Mouse (Mus musculus): ENCODE data around the gene Ctnna2. TPM values are rescaled to one million over a fixed set of nuclear protein-coding genes. Genes with fewer than 3 reads are reported as not detected.

Gene Ctnna2
- total RNA-seq, 1 experiment, result 0.22 TPM

GRCm38 (mm10) chr6:77424826-77425225 lies 554.7 kb downstream of the Ctnna2 start:
- Histone ChIP-seq H3K9ac (ENCODE audit: insufficient read depth, low read depth, low read length, poor library complexity, severe bottlenecking) (no peak overlapping the region), H3K4me3 (ENCODE audit: insufficient read depth in 1 of 2, low read depth in 1 of 2, low read length in 2 of 2, poor library complexity in 1 of 2, severe bottlenecking in 1 of 2) (no peak overlapping the region), H3K4me1 (ENCODE audit: control insufficient read depth in 2 of 2, insufficient read depth in 2 of 2, low read length in 2 of 2, poor library complexity in 1 of 2) (no peaks in the 10 kb centered on the region), H3K27ac (ENCODE audit: insufficient read depth, low read depth, low read length, poor library complexity, severe bottlenecking) (no peak overlapping the region), H3K36me3 (ENCODE audit: control insufficient read depth, insufficient read depth, low read length, poor library complexity, severe bottlenecking) (no peaks in the 10 kb centered on the region), H3K9me3 (ENCODE audit: control insufficient read depth, insufficient read depth, low read depth, low read length) (no peaks in the 10 kb centered on the region)
- in situ Hi-C loops (cut with MboI; ENCODE audit: low sequenced_read_pairs in 2 of 2, unreplicated experiment in 2 of 2), result no loop called here
- TF ChIP-seq ZNF384 (IDR thresholded peaks at IDR 0.05; ENCODE audit: low read depth, low read length) (no peak), HCFC1 (IDR thresholded peaks at IDR 0.05; ENCODE audit: borderline replicate concordance, insufficient read depth, low read length) (no peak), ZC3H11A (IDR thresholded peaks at IDR 0.05; ENCODE audit: borderline replicate concordance, low read depth, low read length) (no peak), MAFK (IDR thresholded peaks at IDR 0.05; ENCODE audit: insufficient read depth, low read depth, low read length) (no peak)
- DNase-seq (ENCODE audit: low read depth, low spot score), result no peak

- TF ChIP-seq ZC3H11A (IDR thresholded peaks at IDR 0.05; ENCODE audit: borderline replicate concordance, low read depth, low read length) (no peak), CHD2 (IDR thresholded peaks at IDR 0.05; ENCODE audit: low read depth, low read length) (no peak), MAFK (IDR thresholded peaks at IDR 0.05; ENCODE audit: insufficient read depth, low read depth, low read length) (no peak), HCFC1 (IDR thresholded peaks at IDR 0.05; ENCODE audit: borderline replicate concordance, insufficient read depth, low read length) (no peak), ZNF384 (IDR thresholded peaks at IDR 0.05; ENCODE audit: low read depth, low read length) (no peak)
- H3K36me3 ChIP-seq (ENCODE audit: control insufficient read depth, insufficient read depth, low read length, poor library complexity, severe bottlenecking), result no peaks in the 10 kb centered on the region
- no peak overlapping the region for H3K4me3 ChIP-seq (ENCODE audit: insufficient read depth in 1 of 2, low read depth in 1 of 2, low read length in 2 of 2, poor library complexity in 1 of 2, severe bottlenecking in 1 of 2)
- in situ Hi-C loops (cut with MboI; ENCODE audit: low sequenced_read_pairs in 2 of 2, unreplicated experiment in 2 of 2), result no loop called here
- H3K9ac ChIP-seq (ENCODE audit: insufficient read depth, low read depth, low read length, poor library complexity, severe bottlenecking), result no peak overlapping the region
- H3K4me1 ChIP-seq (ENCODE audit: control insufficient read depth in 2 of 2, insufficient read depth in 2 of 2, low read length in 2 of 2, poor library complexity in 1 of 2), result no peaks in the 10 kb centered on the region
- no peak for DNase-seq (ENCODE audit: low read depth, low spot score)
- no peaks in the 10 kb centered on the region for H3K9me3 ChIP-seq (ENCODE audit: control insufficient read depth, insufficient read depth, low read depth, low read length)
- no peak overlapping the region for H3K27ac ChIP-seq (ENCODE audit: insufficient read depth, low read depth, low read length, poor library complexity, severe bottlenecking)
Measured at GRCm38 (mm10) chr6:77421564-77422139, 557.8 kb downstream of the Ctnna2 start.

GRCm38 (mm10) chr6:77416999-77417398 lies 562.5 kb downstream of the Ctnna2 start:
- no peaks in the 10 kb centered on the region for H3K36me3 ChIP-seq (ENCODE audit: control insufficient read depth, insufficient read depth, low read length, poor library complexity, severe bottlenecking)
- H3K4me3 ChIP-seq (ENCODE audit: insufficient read depth in 1 of 2, low read depth in 1 of 2, low read length in 2 of 2, poor library complexity in 1 of 2, severe bottlenecking in 1 of 2), result no peak overlapping the region
- no peak for DNase-seq (ENCODE audit: low read depth, low spot score)
- TF ChIP-seq ZC3H11A (IDR thresholded peaks at IDR 0.05; ENCODE audit: borderline replicate concordance, low read depth, low read length) (no peak), MAFK (IDR thresholded peaks at IDR 0.05; ENCODE audit: insufficient read depth, low read depth, low read length) (no peak), HCFC1 (IDR thresholded peaks at IDR 0.05; ENCODE audit: borderline replicate concordance, insufficient read depth, low read length) (no peak), ZNF384 (IDR thresholded peaks at IDR 0.05; ENCODE audit: low read depth, low read length) (no peak), CHD2 (IDR thresholded peaks at IDR 0.05; ENCODE audit: low read depth, low read length) (no peak)
- H3K4me1 ChIP-seq (ENCODE audit: control insufficient read depth in 2 of 2, insufficient read depth in 2 of 2, low read length in 2 of 2, poor library complexity in 1 of 2), result no peaks in the 10 kb centered on the region
- H3K9ac ChIP-seq (ENCODE audit: insufficient read depth, low read depth, low read length, poor library complexity, severe bottlenecking), result no peak overlapping the region
- in situ Hi-C loops (cut with MboI; ENCODE audit: low sequenced_read_pairs in 2 of 2, unreplicated experiment in 2 of 2), result no loop called here
- H3K27ac ChIP-seq (ENCODE audit: insufficient read depth, low read depth, low read length, poor library complexity, severe bottlenecking), result no peak overlapping the region
- no peaks in the 10 kb centered on the region for H3K9me3 ChIP-seq (ENCODE audit: control insufficient read depth, insufficient read depth, low read depth, low read length)

- Histone ChIP-seq H3K36me3 (ENCODE audit: control insufficient read depth, insufficient read depth, low read length, poor library complexity, severe bottlenecking) (no peaks in the 10 kb centered on the region), H3K9me3 (ENCODE audit: control insufficient read depth, insufficient read depth, low read depth, low read length) (no peaks in the 10 kb centered on the region), H3K4me1 (ENCODE audit: control insufficient read depth in 2 of 2, insufficient read depth in 2 of 2, low read length in 2 of 2, poor library complexity in 1 of 2) (no peaks in the 10 kb centered on the region), H3K9ac (ENCODE audit: insufficient read depth, low read depth, low read length, poor library complexity, severe bottlenecking) (no peak overlapping the region), H3K4me3 (ENCODE audit: insufficient read depth in 1 of 2, low read depth in 1 of 2, low read length in 2 of 2, poor library complexity in 1 of 2, severe bottlenecking in 1 of 2) (no peak overlapping the region), H3K27ac (ENCODE audit: insufficient read depth, low read depth, low read length, poor library complexity, severe bottlenecking) (no peak overlapping the region)
- no peak for TF ChIP-seq ZC3H11A (IDR thresholded peaks at IDR 0.05; ENCODE audit: borderline replicate concordance, low read depth, low read length)
- DNase-seq (ENCODE audit: low read depth, low spot score), result no peak
- in situ Hi-C loops (cut with MboI; ENCODE audit: low sequenced_read_pairs in 2 of 2, unreplicated experiment in 2 of 2), result no loop called here
Measured at GRCm38 (mm10) chr6:77413530-77413929, 566.0 kb downstream of the Ctnna2 start.

- TF ChIP-seq ZC3H11A (IDR thresholded peaks at IDR 0.05; ENCODE audit: borderline replicate concordance, low read depth, low read length) (no peak), HCFC1 (IDR thresholded peaks at IDR 0.05; ENCODE audit: borderline replicate concordance, insufficient read depth, low read length) (no peak), ZNF384 (IDR thresholded peaks at IDR 0.05; ENCODE audit: low read depth, low read length) (no peak)
- no peaks in the 10 kb centered on the region for H3K9me3 ChIP-seq (ENCODE audit: control insufficient read depth, insufficient read depth, low read depth, low read length)
Measured at GRCm38 (mm10) chr6:77408481-77408880, 571.0 kb downstream of the Ctnna2 start.

More at GRCm38 (mm10) chr6:77408481-77408880, 571.0 kb downstream of the Ctnna2 start:
- no peak overlapping the region for H3K4me3 ChIP-seq (ENCODE audit: insufficient read depth in 1 of 2, low read depth in 1 of 2, low read length in 2 of 2, poor library complexity in 1 of 2, severe bottlenecking in 1 of 2)
- H3K36me3 ChIP-seq (ENCODE audit: control insufficient read depth, insufficient read depth, low read length, poor library complexity, severe bottlenecking), result no peaks in the 10 kb centered on the region
- H3K4me1 ChIP-seq (ENCODE audit: control insufficient read depth in 2 of 2, insufficient read depth in 2 of 2, low read length in 2 of 2, poor library complexity in 1 of 2), result no peaks in the 10 kb centered on the region
- no peak overlapping the region for H3K27ac ChIP-seq (ENCODE audit: insufficient read depth, low read depth, low read length, poor library complexity, severe bottlenecking)
- H3K9ac ChIP-seq (ENCODE audit: insufficient read depth, low read depth, low read length, poor library complexity, severe bottlenecking), result no peak overlapping the region
- DNase-seq (ENCODE audit: low read depth, low spot score), result no peak
- in situ Hi-C loops (cut with MboI; ENCODE audit: low sequenced_read_pairs in 2 of 2, unreplicated experiment in 2 of 2), result no loop called here

All from ES-E14 (cell line).